Mouse (Mus musculus) G1E (cell line): ENCODE results near the gene Smg6. TPM values are rescaled to one million over a fixed set of nuclear protein-coding genes. Genes with fewer than 3 reads are reported as not detected.

Source experiments
- ATAC-seq: 2 replicates; pipeline ENCODE4 v1.8.0; 2016; ENCODE audit warnings: mild to moderate bottlenecking; ENCODE audit not compliant: insufficient number of reproducible peaks, poor library complexity, low FRiP score, severe bottlenecking; ENCODE audit errors: extremely low read depth
- DNase-seq: peaks from one replicate; pipeline ENCODE4 v3.0.0; 2012; ENCODE audit warnings: low spot score
- H3K27me3 ChIP-seq: 2 replicates; pipeline ENCODE4 v1.6.1; 2012; ENCODE audit warnings: mild to moderate bottlenecking, low read length, inconsistent platforms; ENCODE audit not compliant: insufficient read depth
- H3K36me3 ChIP-seq: replicated peaks from 2 replicates; pipeline ENCODE3; 2012; ENCODE audit warnings: mild to moderate bottlenecking, inconsistent platforms
- H3K4me1 ChIP-seq: 2 replicates; pipeline ENCODE4 v1.6.1; 2012; ENCODE audit warnings: low read depth, low read length, inconsistent platforms, mixed read lengths; ENCODE audit not compliant: insufficient read depth
- H3K4me3 ChIP-seq: 2 replicates; pipeline ENCODE4 v1.5.1; 2012; ENCODE audit warnings: low read depth, mild to moderate bottlenecking, inconsistent platforms, low read length, moderate library complexity, mixed read lengths
- H3K9me3 ChIP-seq: replicated peaks from 2 replicates; pipeline ENCODE4 v1.6.1; 2012; ENCODE audit warnings: inconsistent platforms
- TAL1 ChIP-seq: conservative IDR thresholded peaks from 2 replicates; pipeline ENCODE4 v1.6.1; 2012; ENCODE audit warnings: low read depth, low read length, inconsistent platforms, mixed read lengths
- polyA plus RNA-seq: library from polyadenylated mRNA; stranded (reverse); fragments of >175 nt; gene quantifications from 2 replicates; pipeline ENCODE4 v1.2.3, GENCODE M21; 2012
- total RNA-seq, 2 experiments: library from RNA; stranded (forward) in 1 of 2; stranded (reverse) in 1 of 2; fragments of 200-1000 nt in 1 of 2; fragments of >200 nt in 1 of 2; fragmentation: Nextera tagmentation in 1 of 2; gene quantifications; 2 replicates each; pipeline ENCODE4 v1.2.3; 2014 to 2017

The Smg6 gene
- total and polyA plus RNA-seq, 3 experiments: 17.4 to 54.3 (median 42.1) TPM

- Histone ChIP-seq H3K27me3 (peaks cover 63% of the 10 kb centered on the region), H3K36me3 (no peaks in the 10 kb centered on the region), H3K4me1 (no peaks in the 10 kb centered on the region; the same call in 1 of the 2 replicates), H3K9me3 (no peaks in the 10 kb centered on the region), H3K4me3 (no peak overlapping the region)
- ATAC-seq (no peak), DNase-seq (no peak)
- TF ChIP-seq TAL1: no peak
These were observed 287.9 kb downstream of the Smg6 start for GRCm38 (mm10) chr11:75213372-75214080.

Other genes with a start within 250 kb of the Smg6 start
- 96.1 and 115 TPM in 2 replicates for gene Pafah1b1, start 201.2 kb upstream of the Smg6 start, total RNA-seq (2014; fragmentation: Nextera tagmentation)
- gene Pafah1b1, start 201.2 kb upstream of the Smg6 start, total RNA-seq (2017): 80.9 and 91.5 TPM in 2 replicates
- 10.0 and 12.4 TPM in 2 replicates for gene Pafah1b1, start 201.2 kb upstream of the Smg6 start, polyA plus RNA-seq
- gene Mettl16, start 155.0 kb upstream of the Smg6 start, total RNA-seq (2014; fragmentation: Nextera tagmentation): 29.4 and 38.7 TPM in 2 replicates
- gene Mettl16, start 155.0 kb upstream of the Smg6 start, total RNA-seq (2017): 32.6 and 36.1 TPM in 2 replicates
- gene Mettl16, start 155.0 kb upstream of the Smg6 start, polyA plus RNA-seq: 16.6 and 22.9 TPM in 2 replicates
- 19.6 and 28.1 TPM in 2 replicates for gene Mnt, start 94.9 kb upstream of the Smg6 start, total RNA-seq (2014; fragmentation: Nextera tagmentation)
- 3.0 and 4.6 TPM in 2 replicates for gene Mnt, start 94.9 kb upstream of the Smg6 start, total RNA-seq (2017)
- 117 and 145 TPM in 2 replicates for gene Mnt, start 94.9 kb upstream of the Smg6 start, polyA plus RNA-seq
- 7.4 and 9.7 TPM in 2 replicates for gene Sgsm2, start 28.8 kb upstream of the Smg6 start, total RNA-seq (2014; fragmentation: Nextera tagmentation)
- gene Sgsm2, start 28.8 kb upstream of the Smg6 start, total RNA-seq (2017): 4.7 and 5.2 TPM in 2 replicates
- gene Sgsm2, start 28.8 kb upstream of the Smg6 start, polyA plus RNA-seq: 10.3 and 10.5 TPM in 2 replicates
- 41.2 and 58.1 TPM in 2 replicates for gene Tsr1, start 27.8 kb upstream of the Smg6 start, total RNA-seq (2014; fragmentation: Nextera tagmentation)
- 72.5 and 74.6 TPM in 2 replicates for gene Tsr1, start 27.8 kb upstream of the Smg6 start, total RNA-seq (2017)
- 34.5 and 38.4 TPM in 2 replicates for gene Tsr1, start 27.8 kb upstream of the Smg6 start, polyA plus RNA-seq
- 24.7 and 27.3 TPM in 2 replicates for gene Srr, start 125 bp downstream of the Smg6 start, total RNA-seq (2014; fragmentation: Nextera tagmentation)
- 4.4 and 6.0 TPM in 2 replicates for gene Srr, start 125 bp downstream of the Smg6 start, total RNA-seq (2017)
- gene Srr, start 125 bp downstream of the Smg6 start, polyA plus RNA-seq: 2.8 and 3.0 TPM in 2 replicates
- not detected in 2 replicates for gene Hic1, start 243.7 kb downstream of the Smg6 start, total RNA-seq (2014; fragmentation: Nextera tagmentation)
- gene Hic1, start 243.7 kb downstream of the Smg6 start, total RNA-seq (2017): 0.05 TPM in 1 of 2 replicates, not detected in the other
- gene Hic1, start 243.7 kb downstream of the Smg6 start, polyA plus RNA-seq: 0.22 and 0.29 TPM in 2 replicates